Mouse (Mus musculus): ENCODE results near the gene Rad51. TPM values are rescaled to one million over a fixed set of nuclear protein-coding genes. Genes with fewer than 3 reads are reported as not detected.
A peak's percentile ranks its signal among the peaks of the same experiment; 100 is the strongest.

Rad51 gene
- polyA plus RNA-seq, 1 experiment from 2014 or later = 34.6 TPM

DNA sequence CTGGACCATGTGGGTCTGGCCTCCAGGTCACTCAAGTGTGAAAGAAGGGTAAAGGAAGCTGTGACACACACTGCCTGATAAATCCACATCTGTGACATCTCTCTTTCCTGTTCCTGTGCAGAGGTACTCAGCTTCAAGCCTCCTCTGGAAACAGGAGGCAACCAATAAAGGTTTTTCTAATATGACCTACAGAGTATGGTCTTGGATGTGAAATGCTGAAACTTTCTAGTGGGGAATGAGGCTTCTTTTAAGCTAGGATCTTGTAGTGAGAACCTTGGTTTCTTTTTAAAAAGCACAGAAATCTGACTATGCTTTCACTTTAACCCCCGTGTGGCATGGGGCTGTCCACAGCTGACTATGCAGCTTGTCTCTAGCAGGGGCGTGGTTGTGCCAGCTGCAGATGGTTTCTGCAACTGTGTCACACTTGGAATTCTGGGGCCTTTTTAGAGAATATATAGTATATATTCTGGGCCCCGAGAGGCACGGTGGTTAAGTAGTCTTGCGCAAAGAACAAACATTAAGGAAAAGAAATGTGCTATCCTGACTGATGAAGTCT lies 64.9 kb downstream of the Rad51 start:
- Histone ChIP-seq H3K4me3 (ENCODE audit: low read length) (no peak overlapping the region), H3K4me1 (ENCODE audit: control insufficient read depth, insufficient read depth, low read length) (peaks cover 8% of the 10 kb centered on the region), H3K27ac (ENCODE audit: low read length) (no peak overlapping the region), H3K4me2 (ENCODE audit: low read depth, low read length) (no peak overlapping the region), H3K9ac (ENCODE audit: low read length) (no peak overlapping the region), H3K9me3 (replicated peaks; ENCODE audit: control insufficient read depth, low read length) (no peaks in the 10 kb centered on the region), H3K27me3 (ENCODE audit: control insufficient read depth, insufficient read depth, low read length) (no peaks in the 10 kb centered on the region), H3K36me3 (ENCODE audit: control insufficient read depth, insufficient read depth) (peaks cover 6% of the 10 kb centered on the region; the same call in 1 of the 2 replicates)
- no peak for ATAC-seq (replicated peaks; ENCODE audit: extremely low read depth, insufficient read depth, low FRiP score)
- WGBS = 91% methylated on average over 5 of the region's 5 CpGs

DNA sequence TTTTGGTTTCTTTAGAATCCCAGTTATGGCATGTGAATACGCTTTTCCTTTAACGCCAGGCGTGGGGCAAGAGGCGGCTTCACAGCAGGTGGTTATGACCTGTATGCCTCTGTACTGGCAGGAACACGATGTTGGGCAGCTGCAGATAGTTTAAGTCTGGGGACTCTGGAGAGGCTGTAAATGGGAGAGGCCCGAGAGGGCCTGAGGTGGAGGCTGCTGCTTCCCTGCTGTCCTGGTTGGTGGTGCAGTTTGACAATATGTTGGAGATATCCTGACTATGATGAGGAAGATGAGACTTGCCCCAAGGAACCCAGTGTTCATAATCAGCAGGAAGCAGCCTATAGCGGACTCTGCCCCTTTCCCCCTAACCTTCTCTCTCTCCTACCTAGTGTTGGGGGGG lies 70.3 kb downstream of the Rad51 start:
- Histone ChIP-seq H3K9ac (ENCODE audit: low read length) (no peak overlapping the region), H3K4me3 (ENCODE audit: low read length) (no peak overlapping the region), H3K36me3 (ENCODE audit: control insufficient read depth, insufficient read depth) (peaks cover 6% of the 10 kb centered on the region), H3K9me3 (replicated peaks; ENCODE audit: control insufficient read depth, low read length) (no peaks in the 10 kb centered on the region), H3K4me2 (ENCODE audit: low read depth, low read length) (no peak overlapping the region), H3K4me1 (ENCODE audit: control insufficient read depth, insufficient read depth, low read length) (no peaks in the 10 kb centered on the region), H3K27me3 (ENCODE audit: control insufficient read depth, insufficient read depth, low read length) (no peaks in the 10 kb centered on the region), H3K27ac (ENCODE audit: low read length) (no peak overlapping the region)
- no peak for ATAC-seq (replicated peaks; ENCODE audit: extremely low read depth, insufficient read depth, low FRiP score)
- WGBS = 88% methylated on average over 7 of the region's 7 CpGs

- Histone ChIP-seq H3K4me3 (ENCODE audit: low read length) (peak overlapping the region; percentile 46), H3K27me3 (ENCODE audit: control insufficient read depth, insufficient read depth, low read length) (no peaks in the 10 kb centered on the region), H3K4me2 (ENCODE audit: low read depth, low read length) (peak overlapping the region; percentile 79), H3K36me3 (ENCODE audit: control insufficient read depth, insufficient read depth) (no peaks in the 10 kb centered on the region), H3K9me3 (replicated peaks; ENCODE audit: control insufficient read depth, low read length) (no peaks in the 10 kb centered on the region), H3K27ac (ENCODE audit: low read length) (no peak overlapping the region), H3K9ac (ENCODE audit: low read length) (no peak overlapping the region), H3K4me1 (ENCODE audit: control insufficient read depth, insufficient read depth, low read length) (peaks cover 8% of the 10 kb centered on the region)
- ATAC-seq (replicated peaks; ENCODE audit: extremely low read depth, insufficient read depth, low FRiP score) = peak; percentile 81
- 5% methylated on average over 15 of the region's 15 CpGs for WGBS
These were observed 76.6 kb downstream of the Rad51 start for GRCm38 (mm10) chr2:119189029-119189710.

DNA sequence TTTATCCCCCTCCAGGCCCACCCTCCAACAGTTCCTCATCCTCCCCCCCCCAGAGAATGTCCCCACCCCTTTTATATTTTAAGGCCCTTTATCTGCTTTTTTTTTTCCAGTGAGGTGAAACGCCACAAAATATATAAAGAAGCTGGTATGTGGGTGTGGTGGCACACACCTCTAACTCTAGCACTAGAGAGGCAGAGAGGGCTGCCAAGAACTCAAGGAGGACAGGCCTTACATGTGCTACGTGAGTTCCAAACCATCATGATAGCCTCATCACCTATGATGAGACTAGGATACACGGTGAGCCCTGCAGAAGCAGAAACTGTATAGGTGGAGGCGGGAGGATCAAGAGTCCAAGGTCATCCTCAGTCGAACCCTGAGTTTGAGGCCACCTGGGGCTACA lies 78.4 kb downstream of the Rad51 start:
- Histone ChIP-seq H3K4me1 (ENCODE audit: control insufficient read depth, insufficient read depth, low read length) (peaks cover 14% of the 10 kb centered on the region), H3K36me3 (ENCODE audit: control insufficient read depth, insufficient read depth) (no peaks in the 10 kb centered on the region), H3K9me3 (replicated peaks; ENCODE audit: control insufficient read depth, low read length) (no peaks in the 10 kb centered on the region), H3K27me3 (ENCODE audit: control insufficient read depth, insufficient read depth, low read length) (no peaks in the 10 kb centered on the region), H3K4me3 (ENCODE audit: low read length) (no peak overlapping the region), H3K27ac (ENCODE audit: low read length) (no peak overlapping the region), H3K4me2 (ENCODE audit: low read depth, low read length) (no peak overlapping the region), H3K9ac (ENCODE audit: low read length) (no peak overlapping the region)
- 80% methylated on average over 5 of the region's 5 CpGs for WGBS
- no peak for ATAC-seq (replicated peaks; ENCODE audit: extremely low read depth, insufficient read depth, low FRiP score)

GRCm38 (mm10) chr2:119194140-119194539 lies 81.5 kb downstream of the Rad51 start:
- peak; percentile 26; the same call in 1 of the 2 replicates for ATAC-seq (replicated peaks; ENCODE audit: extremely low read depth, insufficient read depth, low FRiP score)
- peak overlapping the region; percentile 49 for H3K27ac ChIP-seq (ENCODE audit: low read length)
- no peak overlapping the region; the same call in 1 of the 2 replicates for H3K9ac ChIP-seq (ENCODE audit: low read length)

GRCm38 (mm10) chr2:119196316-119197108 lies 83.9 kb downstream of the Rad51 start:
- ATAC-seq (replicated peaks; ENCODE audit: extremely low read depth, insufficient read depth, low FRiP score) = no peak
- no peak overlapping the region for H3K9ac ChIP-seq (ENCODE audit: low read length)

More at GRCm38 (mm10) chr2:119194140-119194539, 81.5 kb downstream of the Rad51 start:
- Histone ChIP-seq H3K4me3 (ENCODE audit: low read length) (no peak overlapping the region), H3K4me2 (ENCODE audit: low read depth, low read length) (no peak overlapping the region), H3K9me3 (replicated peaks; ENCODE audit: control insufficient read depth, low read length) (no peaks in the 10 kb centered on the region), H3K36me3 (ENCODE audit: control insufficient read depth, insufficient read depth) (no peaks in the 10 kb centered on the region), H3K4me1 (ENCODE audit: control insufficient read depth, insufficient read depth, low read length) (peaks cover 14% of the 10 kb centered on the region), H3K27me3 (ENCODE audit: control insufficient read depth, insufficient read depth, low read length) (no peaks in the 10 kb centered on the region)
- 73% methylated on average over 5 of the region's 5 CpGs for WGBS

More at GRCm38 (mm10) chr2:119196316-119197108, 83.9 kb downstream of the Rad51 start:
- H3K36me3 ChIP-seq (ENCODE audit: control insufficient read depth, insufficient read depth) = no peaks in the 10 kb centered on the region
- H3K27me3 ChIP-seq (ENCODE audit: control insufficient read depth, insufficient read depth, low read length) = no peaks in the 10 kb centered on the region
- no peak overlapping the region for H3K4me3 ChIP-seq (ENCODE audit: low read length)
- H3K27ac ChIP-seq (ENCODE audit: low read length) = no peak overlapping the region
- H3K4me2 ChIP-seq (ENCODE audit: low read depth, low read length) = no peak overlapping the region
- no peaks in the 10 kb centered on the region for H3K9me3 ChIP-seq (replicated peaks; ENCODE audit: control insufficient read depth, low read length)
- peaks cover 13% of the 10 kb centered on the region; the same call in 1 of the 2 replicates for H3K4me1 ChIP-seq (ENCODE audit: control insufficient read depth, insufficient read depth, low read length)
- WGBS = 43% methylated on average over 4 of the region's 4 CpGs

Other genes starting within 250 kb of the Rad51 start
- gene Bahd1, start 212.4 kb upstream of the Rad51 start, polyA plus RNA-seq (2015; fragmentation: Nextera tagmentation; extraction: Ambion mirVana) = 3.7 and 4.1 TPM in 2 replicates
- 17.1 and 18.0 TPM in 2 replicates for gene Chst14, start 186.3 kb upstream of the Rad51 start, polyA plus RNA-seq (2015; fragmentation: Nextera tagmentation; extraction: Ambion mirVana)
- gene Ccdc32, start 83.4 kb upstream of the Rad51 start, polyA plus RNA-seq (2015; fragmentation: Nextera tagmentation; extraction: Ambion mirVana) = 18.6 and 19.6 TPM in 2 replicates
- 3.6 and 5.3 TPM in 2 replicates for gene Rpusd2, start 78.0 kb upstream of the Rad51 start, polyA plus RNA-seq (2015; fragmentation: Nextera tagmentation; extraction: Ambion mirVana)
- gene Knl1, start 65.7 kb upstream of the Rad51 start, polyA plus RNA-seq (2015; fragmentation: Nextera tagmentation; extraction: Ambion mirVana) = 34.2 and 39.5 TPM in 2 replicates
- gene Rmdn3, start 44.2 kb downstream of the Rad51 start, polyA plus RNA-seq (2015; fragmentation: Nextera tagmentation; extraction: Ambion mirVana) = 27.0 and 28.4 TPM in 2 replicates
- 5.5 and 6.9 TPM in 2 replicates for gene Gchfr, start 55.0 kb downstream of the Rad51 start, polyA plus RNA-seq (2015; fragmentation: Nextera tagmentation; extraction: Ambion mirVana)
- 0.35 and 0.46 TPM in 2 replicates for gene Gm14137, start 61.7 kb downstream of the Rad51 start, polyA plus RNA-seq (2015; fragmentation: Nextera tagmentation; extraction: Ambion mirVana)
- gene Zfyve19, start 95.8 kb downstream of the Rad51 start, polyA plus RNA-seq (2015; fragmentation: Nextera tagmentation; extraction: Ambion mirVana) = 36.8 and 37.9 TPM in 2 replicates
- gene Dnajc17, start 96.0 kb downstream of the Rad51 start, polyA plus RNA-seq (2015; fragmentation: Nextera tagmentation; extraction: Ambion mirVana) = 10.5 and 11.2 TPM in 2 replicates
- 0.18 and 0.26 TPM in 2 replicates for gene Ppp1r14d, start 117.1 kb downstream of the Rad51 start, polyA plus RNA-seq (2015; fragmentation: Nextera tagmentation; extraction: Ambion mirVana)
- 3.7 and 5.1 TPM in 2 replicates for gene Spint1, start 124.6 kb downstream of the Rad51 start, polyA plus RNA-seq (2015; fragmentation: Nextera tagmentation; extraction: Ambion mirVana)
- gene Rhov, start 158.5 kb downstream of the Rad51 start, polyA plus RNA-seq (2015; fragmentation: Nextera tagmentation; extraction: Ambion mirVana) = 1.0 and 1.3 TPM in 2 replicates
- gene Vps18, start 175.9 kb downstream of the Rad51 start, polyA plus RNA-seq (2015; fragmentation: Nextera tagmentation; extraction: Ambion mirVana) = 13.3 and 13.6 TPM in 2 replicates
- gene Dll4, start 213.0 kb downstream of the Rad51 start, polyA plus RNA-seq (2015; fragmentation: Nextera tagmentation; extraction: Ambion mirVana) = 14.1 TPM in 2 replicates
- gene Chac1, start 238.4 kb downstream of the Rad51 start, polyA plus RNA-seq (2015; fragmentation: Nextera tagmentation; extraction: Ambion mirVana) = 0.42 and 0.50 TPM in 2 replicates

Measured in heart, embryonic 16.5 days (tissue).